Mouse (Mus musculus) myocyte (in vitro differentiated cells): Measurements from ENCODE around the gene Ppp1r7. TPM values are rescaled to one million over a fixed set of nuclear protein-coding genes. Genes with fewer than 3 reads are reported as not detected.

ENCODE experiments used
- H3K27me3 ChIP-seq: one replicate; pipeline ENCODE4 v1.6.1; 2011; ENCODE audit not compliant: control insufficient read depth, insufficient read depth, insufficient read length
- H3K36me3 ChIP-seq: one replicate; pipeline ENCODE4 v1.6.1; 2011; ENCODE audit not compliant: control insufficient read depth, insufficient read depth
- H3K4me2 ChIP-seq: one replicate; pipeline ENCODE4 v1.6.1; 2011; ENCODE audit warnings: low read depth, control low read depth
- H3K4me3 ChIP-seq: one replicate; pipeline ENCODE4 v1.5.1; 2011; ENCODE audit warnings: mild to moderate bottlenecking, control low read depth, moderate library complexity
- H3K79me2 ChIP-seq: one replicate; pipeline ENCODE4 v1.6.1; 2011; ENCODE audit not compliant: control insufficient read depth, insufficient read depth
- H3ac ChIP-seq: one replicate; pipeline ENCODE4 v1.6.1; 2011; ENCODE audit not compliant: control insufficient read depth, insufficient read length
- CEBPB ChIP-seq: IDR thresholded peaks from 2 replicates; pipeline ENCODE4 v1.6.1; 2011; ENCODE audit warnings: mild to moderate bottlenecking, moderate library complexity; ENCODE audit not compliant: poor library complexity, insufficient read depth, severe bottlenecking
- E2F4 ChIP-seq: IDR thresholded peaks from one replicate; pipeline ENCODE4 v1.6.1; 2011; ENCODE audit warnings: mild to moderate bottlenecking, control low read depth, moderate library complexity; ENCODE audit not compliant: insufficient read depth
- MAX ChIP-seq: IDR thresholded peaks from one replicate; pipeline ENCODE4 v1.6.1; 2011; ENCODE audit warnings: low read depth, mild to moderate bottlenecking, control low read depth
- MYOD1 ChIP-seq, 3 experiments: IDR thresholded peaks; one replicate each; pipeline ENCODE4 v1.6.1; 2011; ENCODE audit warnings: control low read depth in 2 of 3, low read depth in 2 of 3, mild to moderate bottlenecking in 2 of 3, moderate library complexity in 1 of 3; ENCODE audit not compliant: insufficient read length in 2 of 3, control insufficient read depth in 1 of 3
- MYOG ChIP-seq, 3 experiments: IDR thresholded peaks; one replicate each; pipeline ENCODE4 v1.6.1; 2011; ENCODE audit warnings: control low read depth in 2 of 3, low read depth in 2 of 3, mild to moderate bottlenecking in 2 of 3; ENCODE audit not compliant: insufficient read length in 2 of 3, control insufficient read depth in 1 of 3, insufficient read depth in 1 of 3
- POLR2A ChIP-seq: IDR thresholded peaks from one replicate; pipeline ENCODE4 v1.6.1; 2011; ENCODE audit warnings: low read depth, mild to moderate bottlenecking, control low read depth, moderate library complexity; ENCODE audit not compliant: insufficient read length
- POLR2AphosphoS2 ChIP-seq: IDR thresholded peaks from one replicate; pipeline ENCODE4 v1.6.1; 2011; ENCODE audit warnings: low read depth, control low read depth; ENCODE audit not compliant: insufficient read length
- REST ChIP-seq: IDR thresholded peaks from one replicate; pipeline ENCODE4 v1.6.1; 2011; ENCODE audit warnings: mild to moderate bottlenecking, control low read depth, moderate library complexity; ENCODE audit not compliant: insufficient read depth, insufficient read length
- SRF ChIP-seq: IDR thresholded peaks from one replicate; pipeline ENCODE4 v1.6.1; 2011; ENCODE audit warnings: low read depth; ENCODE audit not compliant: control insufficient read depth, insufficient read length
- TCF12 ChIP-seq: IDR thresholded peaks from one replicate; pipeline ENCODE4 v1.6.1; 2011; ENCODE audit warnings: mild to moderate bottlenecking, control low read depth; ENCODE audit not compliant: poor library complexity, insufficient read depth, severe bottlenecking
- TCF3 ChIP-seq: IDR thresholded peaks from one replicate; pipeline ENCODE4 v1.6.1; 2011; ENCODE audit warnings: low read depth, control low read depth; ENCODE audit not compliant: insufficient read length
- USF1 ChIP-seq: IDR thresholded peaks from one replicate; pipeline ENCODE4 v1.6.1; 2011; ENCODE audit warnings: low read depth, mild to moderate bottlenecking, control low read depth, moderate library complexity
- polyA plus RNA-seq: library from polyadenylated mRNA; unstranded; fragments of >200 nt; fragmentation: generic; extraction: Trizol; gene quantifications from one replicate; pipeline ENCODE4 v1.2.1, GENCODE M21; 2012; ENCODE audit warnings: missing spikeins

The Ppp1r7 gene
- polyA plus RNA-seq, 1 experiment = 22.9 TPM

DNA sequence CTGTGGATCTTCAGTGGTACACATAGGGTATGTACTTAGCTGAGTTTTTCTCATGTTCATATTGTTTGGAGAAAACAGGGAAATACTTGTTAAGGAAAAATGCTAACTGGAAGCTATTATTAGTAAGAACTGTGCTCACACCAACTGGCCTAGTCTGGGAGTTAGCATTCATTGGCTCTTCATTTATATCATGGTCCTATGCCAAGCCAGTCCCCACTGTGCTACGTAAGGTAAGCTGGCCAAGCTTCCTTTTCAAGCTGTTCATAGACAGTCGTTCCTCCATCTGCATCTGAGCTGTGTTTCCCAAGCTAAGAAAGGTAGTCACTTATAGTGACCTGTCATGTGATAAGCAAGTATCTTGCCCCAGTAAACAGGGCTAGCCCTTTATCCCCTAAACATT lies 10.1 kb downstream of the Ppp1r7 start:
- Histone ChIP-seq H3K36me3 (peaks cover 24% of the 10 kb centered on the region), H3K27me3 (no peaks in the 10 kb centered on the region), H3ac (no peak overlapping the region), H3K4me3 (no peak overlapping the region), H3K4me2 (no peak overlapping the region), H3K79me2 (no peaks in the 10 kb centered on the region)
- TF ChIP-seq TCF12 (no peak), REST (no peak), POLR2A (no peak), MYOG (IDR thresholded peaks at IDR 0.05; ENCODE audit: control insufficient read depth in 1 of 3, insufficient read depth in 1 of 3, insufficient read length in 2 of 3, low read depth in 2 of 3) (no peak), CEBPB (no peak), SRF (no peak), MYOD1 (IDR thresholded peaks at IDR 0.05; ENCODE audit: control insufficient read depth in 1 of 3, insufficient read length in 2 of 3, low read depth in 2 of 3) (no peak), MAX (no peak), USF1 (no peak), POLR2AphosphoS2 (no peak), TCF3 (no peak), E2F4 (no peak)

- Histone ChIP-seq H3K27me3 (no peaks in the 10 kb centered on the region), H3K4me3 (no peak overlapping the region), H3K36me3 (peaks cover 35% of the 10 kb centered on the region), H3K79me2 (no peaks in the 10 kb centered on the region), H3ac (no peak overlapping the region), H3K4me2 (no peak overlapping the region)
- TF ChIP-seq TCF12 = no peak
Observed at GRCm38 (mm10) chr1:93362661-93363060, 20.0 kb downstream of the Ppp1r7 start.

- H3ac ChIP-seq = no peak overlapping the region
- H3K27me3 ChIP-seq = no peaks in the 10 kb centered on the region
- H3K4me3 ChIP-seq = no peak overlapping the region
- TF ChIP-seq USF1 (no peak), TCF12 (no peak)
- H3K36me3 ChIP-seq = peaks cover 31% of the 10 kb centered on the region
- H3K4me2 ChIP-seq = no peak overlapping the region
- H3K79me2 ChIP-seq = no peaks in the 10 kb centered on the region
Observed at GRCm38 (mm10) chr1:93365641-93366040, 23.0 kb downstream of the Ppp1r7 start.

GRCm38 (mm10) chr1:93373665-93374064 lies 31.0 kb downstream of the Ppp1r7 start, which contains the start of gene Ano7:
Gene Ano7, plus strand, starts transcription at chr1:93373930.
- Histone ChIP-seq H3K4me2 (no peak within 1 kb of the TSS), H3K79me2 (no peaks in the 10 kb centered on the region), H3K27me3 (peaks cover 12% of the 10 kb centered on the region), H3ac (no peak within 1 kb of the TSS), H3K36me3 (no peaks in the 10 kb centered on the region), H3K4me3 (no peak within 1 kb of the TSS)
- TF ChIP-seq POLR2A (no peak), E2F4 (no peak), MYOD1 (IDR thresholded peaks at IDR 0.05; ENCODE audit: control insufficient read depth in 1 of 3, insufficient read length in 2 of 3, low read depth in 2 of 3) (no peak), REST (no peak), SRF (no peak), CEBPB (no peak), USF1 (no peak), MAX (no peak), TCF3 (no peak), TCF12 (no peak), MYOG (IDR thresholded peaks at IDR 0.05; ENCODE audit: control insufficient read depth in 1 of 3, insufficient read depth in 1 of 3, insufficient read length in 2 of 3, low read depth in 2 of 3) (no peak), POLR2AphosphoS2 (no peak)

- TF ChIP-seq REST = no peak
- no peak for TF ChIP-seq MYOD1 (IDR thresholded peaks at IDR 0.05; ENCODE audit: control insufficient read depth in 1 of 3, insufficient read length in 2 of 3, low read depth in 2 of 3)
- no peak for TF ChIP-seq USF1
- TF ChIP-seq E2F4 = no peak
- TF ChIP-seq MAX = no peak
- Histone ChIP-seq H3K4me3 (no peak overlapping the region), H3K27me3 (peaks cover 20% of the 10 kb centered on the region), H3K36me3 (no peaks in the 10 kb centered on the region), H3K4me2 (no peak overlapping the region), H3ac (no peak overlapping the region), H3K79me2 (no peaks in the 10 kb centered on the region)
Observed at GRCm38 (mm10) chr1:93377307-93377706, 34.7 kb downstream of the Ppp1r7 start.

- Histone ChIP-seq H3ac (no peak overlapping the region), H3K4me3 (no peak overlapping the region), H3K27me3 (peaks cover 20% of the 10 kb centered on the region), H3K4me2 (no peak overlapping the region), H3K36me3 (no peaks in the 10 kb centered on the region), H3K79me2 (no peaks in the 10 kb centered on the region)
- TF ChIP-seq CEBPB (no peak), USF1 (no peak)
Observed at GRCm38 (mm10) chr1:93379117-93379516, 36.5 kb downstream of the Ppp1r7 start.
